Mouse (Mus musculus): ENCODE results near the gene Olfr430. TPM values are rescaled to one million over a fixed set of nuclear protein-coding genes. Genes with fewer than 3 reads are reported as not detected.

Olfr430 gene
- polyA plus RNA-seq, 1 experiment: not detected

- H3K27ac ChIP-seq (ENCODE audit: insufficient read depth, low read length): no peak within 1 kb of the TSS
- WGBS: 96% methylated on average over 1 of the region's 1 CpGs
- H3K27me3 ChIP-seq (ENCODE audit: control insufficient read depth, insufficient read depth, low read length): no peaks in the 10 kb centered on the region
- no peak within 1 kb of the TSS for H3K4me3 ChIP-seq (replicated peaks; ENCODE audit: insufficient read depth, low read depth, low read length)
- H3K4me1 ChIP-seq (ENCODE audit: control insufficient read depth, insufficient read depth, low read length): no peaks in the 10 kb centered on the region
- no peak for DNase-seq
- TF ChIP-seq CTCF (IDR thresholded peaks at IDR 0.05; ENCODE audit: borderline replicate concordance, insufficient read depth, low read depth, low read length): no peak
- TF ChIP-seq POLR2A (IDR thresholded peaks at IDR 0.05; ENCODE audit: borderline replicate concordance, insufficient read depth, low read length): no peak
Observed at GRCm38 (mm10) chr1:174096591-174096990, 30.2 kb downstream of the Olfr430 start, which contains the start of gene Olfr427. Gene Olfr427 (plus strand): TSS chr1:174096891.

GRCm38 (mm10) chr1:174103735-174104134, 37.3 kb downstream of the Olfr430 start:
- TF ChIP-seq POLR2A (IDR thresholded peaks at IDR 0.05; ENCODE audit: borderline replicate concordance, insufficient read depth, low read length) (no peak), CTCF (IDR thresholded peaks at IDR 0.05; ENCODE audit: borderline replicate concordance, insufficient read depth, low read depth, low read length) (no peak)
- Histone ChIP-seq H3K4me1 (ENCODE audit: control insufficient read depth, insufficient read depth, low read length) (no peaks in the 10 kb centered on the region), H3K27ac (ENCODE audit: insufficient read depth, low read length) (no peak overlapping the region), H3K27me3 (ENCODE audit: control insufficient read depth, insufficient read depth, low read length) (no peaks in the 10 kb centered on the region), H3K4me3 (replicated peaks; ENCODE audit: insufficient read depth, low read depth, low read length) (no peak overlapping the region)
- no peak for DNase-seq
- 68% methylated on average over 2 of the region's 2 CpGs for WGBS

DNA sequence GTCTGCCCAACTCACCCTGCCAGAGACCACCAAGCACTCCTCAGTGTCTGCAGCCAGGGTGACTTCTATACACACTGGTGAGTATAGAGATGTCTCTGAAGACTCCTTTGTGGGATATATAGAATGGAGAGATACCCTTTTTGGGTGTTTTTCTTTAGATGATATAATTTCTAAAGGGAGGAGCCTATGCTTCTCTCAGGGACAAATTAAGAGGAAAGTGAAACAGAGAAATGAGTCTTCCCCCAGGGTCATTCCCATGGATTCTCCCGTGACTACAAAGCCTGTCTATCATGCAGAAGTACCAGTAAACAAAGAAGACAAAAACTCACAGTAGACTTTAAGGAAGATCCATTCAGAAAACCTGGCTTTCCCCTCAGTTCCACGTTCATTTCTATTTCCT, 54.7 kb downstream of the Olfr430 start, which contains the start of gene Olfr231:
TSS of gene Olfr231 (minus strand) at position 101 of the 400 bp plus-strand sequence.
- DNase-seq: no peak
- H3K27ac ChIP-seq (ENCODE audit: insufficient read depth, low read length): no peak within 1 kb of the TSS
- WGBS: 56% methylated on average over 2 of the region's 2 CpGs
- H3K27me3 ChIP-seq (ENCODE audit: control insufficient read depth, insufficient read depth, low read length): no peaks in the 10 kb centered on the region
- H3K4me1 ChIP-seq (ENCODE audit: control insufficient read depth, insufficient read depth, low read length): no peaks in the 10 kb centered on the region
- TF ChIP-seq CTCF (IDR thresholded peaks at IDR 0.05; ENCODE audit: borderline replicate concordance, insufficient read depth, low read depth, low read length): no peak
- no peak for TF ChIP-seq POLR2A (IDR thresholded peaks at IDR 0.05; ENCODE audit: borderline replicate concordance, insufficient read depth, low read length)
- no peak within 1 kb of the TSS for H3K4me3 ChIP-seq (replicated peaks; ENCODE audit: insufficient read depth, low read depth, low read length)

Other genes starting within 250 kb of the Olfr430 start
- gene Ifi211, start 153.6 kb upstream of the Olfr430 start, polyA plus RNA-seq (2012; rRNA removed): 0.11 and 0.14 TPM in 2 replicates
- 3.5 TPM in 2 replicates for gene Mndal, start 124.1 kb upstream of the Olfr430 start, polyA plus RNA-seq (2012; rRNA removed)
- gene Ifi203, start 123.9 kb upstream of the Olfr430 start, polyA plus RNA-seq (2012; rRNA removed): 1.4 and 1.7 TPM in 2 replicates
- gene Ifi202b, start 83.9 kb upstream of the Olfr430 start, polyA plus RNA-seq (2012; rRNA removed): not detected in 2 replicates
- gene Ifi205, start 34.8 kb upstream of the Olfr430 start, polyA plus RNA-seq (2012; rRNA removed): not detected in 2 replicates
- gene Olfr433, start 25.9 kb upstream of the Olfr430 start, polyA plus RNA-seq (2012; rRNA removed): not detected in 2 replicates
- not detected in 2 replicates for gene Olfr432, start 17.4 kb upstream of the Olfr430 start, polyA plus RNA-seq (2012; rRNA removed)
- not detected in 2 replicates for gene Olfr429, start 17.7 kb downstream of the Olfr430 start, polyA plus RNA-seq (2012; rRNA removed)
- gene Olfr427, start 30.3 kb downstream of the Olfr430 start, polyA plus RNA-seq (2012; rRNA removed): not detected in 2 replicates
- gene Olfr231, start 54.6 kb downstream of the Olfr430 start, polyA plus RNA-seq (2012; rRNA removed): not detected in 2 replicates
- not detected in 2 replicates for gene Olfr424, start 64.9 kb downstream of the Olfr430 start, polyA plus RNA-seq (2012; rRNA removed)
- gene Olfr420, start 89.0 kb downstream of the Olfr430 start, polyA plus RNA-seq (2012; rRNA removed): not detected in 2 replicates
- gene Spta1, start 106.2 kb downstream of the Olfr430 start, polyA plus RNA-seq (2012; rRNA removed): 0.02 and 0.03 TPM in 2 replicates
- not detected in 2 replicates for gene Olfr419, start 185.5 kb downstream of the Olfr430 start, polyA plus RNA-seq (2012; rRNA removed)